Mouse (Mus musculus) forebrain, embryonic 14.5 days (tissue): ENCODE measurements around the gene Polr2m. TPM values are rescaled to one million over a fixed set of nuclear protein-coding genes. Genes with fewer than 3 reads are reported as not detected.
"Not testable (repeated sequence)": the region's sequence is repeated elsewhere in the genome, so short reads cannot be mapped to it uniquely, and the experiment has no call there.

ENCODE experiments used
- ATAC-seq: fragments of 200-750 bp; cut with Nextera tagmentation; 2 replicates; pipeline ENCODE4 v1.8.0; 2017; ENCODE audit warnings: mild to moderate bottlenecking, moderate library complexity
- DNase-seq: peaks from one replicate; pipeline ENCODE4 v3.0.0-alpha.2; 2015; ENCODE audit warnings: low spot score
- H3K27ac ChIP-seq: fragments of 300-500 bp; sonication (generic); 2 replicates; pipeline ENCODE4 v1.5.1; 2014; ENCODE audit warnings: low read depth, mild to moderate bottlenecking, control low read depth, low read length, moderate library complexity
- H3K27me3 ChIP-seq: fragments of 300-500 bp; sonication (generic); replicated peaks from 2 replicates; pipeline ENCODE4 v1.6.1; 2014; ENCODE audit warnings: low read length, control low read depth, mixed read lengths; ENCODE audit not compliant: control insufficient read depth, insufficient read depth
- H3K36me3 ChIP-seq: fragments of 300-500 bp; sonication (generic); 2 replicates; pipeline ENCODE4 v1.6.1; 2014; ENCODE audit warnings: low read length, control low read depth; ENCODE audit not compliant: control insufficient read depth, insufficient read depth
- H3K4me1 ChIP-seq: fragments of 300-500 bp; sonication (generic); 2 replicates; pipeline ENCODE4 v1.6.1; 2014; ENCODE audit warnings: antibody characterized with exemption, low read length, control low read depth; ENCODE audit not compliant: control insufficient read depth, insufficient read depth
- H3K4me2 ChIP-seq: fragments of 300-500 bp; sonication (generic); 2 replicates; pipeline ENCODE4 v1.6.1; 2014; ENCODE audit warnings: mild to moderate bottlenecking, control low read depth, low read length
- H3K4me3 ChIP-seq: fragments of 300-500 bp; sonication (generic); 2 replicates; pipeline ENCODE4 v1.5.1; 2014; ENCODE audit warnings: low read depth, low read length, control low read depth
- H3K9ac ChIP-seq: fragments of 300-500 bp; sonication (generic); 2 replicates; pipeline ENCODE4 v1.6.1; 2014; ENCODE audit warnings: mild to moderate bottlenecking, low read length, control low read depth, moderate library complexity
- H3K9me3 ChIP-seq: fragments of 300-500 bp; sonication (generic); replicated peaks from 2 replicates; pipeline ENCODE4 v1.6.1; 2016; ENCODE audit warnings: low read length, control low read depth, mixed read lengths; ENCODE audit not compliant: control insufficient read depth
- WGBS: fragments of 180-500 bp; shearing (Covaris S2); extraction: QIAGEN DNeasy Blood & Tissue Kit; methylation state at CpG from one replicate; pipeline ENCODE4 v1.1.7; 2014; 5-methylcytosine and 5-hydroxymethylcytosine counted together
- polyA plus RNA-seq: library from polyadenylated mRNA; unstranded; fragments of >200 nt; fragmentation: Nextera tagmentation; extraction: Ambion mirVana; gene quantifications from 2 replicates; pipeline ENCODE4 v1.2.1, GENCODE M21; 2014

Polr2m gene
- polyA plus RNA-seq, 1 experiment from 2014 or later: 289 TPM

DNA sequence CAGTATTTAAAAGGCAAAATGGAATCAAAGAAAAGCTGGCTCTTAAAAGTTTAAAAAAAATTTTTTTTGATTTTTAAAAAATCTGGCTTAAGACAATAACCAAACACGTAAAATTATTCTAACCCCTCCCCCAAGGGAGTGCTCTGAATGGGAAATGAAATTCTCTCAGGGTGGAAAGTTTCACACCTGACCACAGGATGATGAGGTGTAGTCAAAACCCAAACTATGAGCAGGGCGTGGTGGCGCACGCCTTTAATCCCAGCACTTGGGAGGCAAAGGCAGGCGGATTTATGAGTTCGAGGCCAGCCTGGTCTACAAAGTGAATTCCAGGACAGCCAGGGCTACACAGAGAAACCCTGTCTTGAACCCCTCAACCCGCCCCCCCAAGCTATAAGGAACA, 1.9 kb downstream of the Polr2m start:
- H3K27ac ChIP-seq, H3K27me3 ChIP-seq, H3K4me1 ChIP-seq, DNase-seq, ATAC-seq, H3K9ac ChIP-seq, H3K4me3 ChIP-seq, H3K9me3 ChIP-seq: not testable (repeated sequence)
- Histone ChIP-seq H3K36me3 (peaks cover 48% of the 10 kb centered on the region), H3K4me2 (peak overlapping the region; percentile 61)
- 90% methylated on average over 7 of the region's 7 CpGs for WGBS

DNA sequence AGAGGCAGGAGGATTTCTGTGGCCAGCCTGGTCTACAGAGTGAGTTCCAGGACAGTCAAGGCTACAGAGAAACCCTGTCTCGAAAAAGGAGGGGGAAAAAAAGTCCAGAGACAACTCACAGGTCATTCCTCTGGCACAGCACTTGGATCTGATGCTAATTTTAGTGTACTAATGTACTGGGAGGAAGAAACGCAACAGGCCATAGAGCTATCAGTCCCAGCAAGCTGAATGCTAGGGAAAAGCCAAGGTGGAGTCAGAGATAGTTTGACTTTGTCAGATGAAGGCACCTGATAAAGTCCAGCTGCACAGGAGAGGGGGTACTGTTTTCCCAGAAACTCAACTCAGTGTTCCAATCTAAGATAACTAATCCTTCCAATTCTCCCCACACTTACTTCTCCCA, 5.4 kb downstream of the Polr2m start:
- Histone ChIP-seq H3K27me3 (no peaks in the 10 kb centered on the region), H3K36me3 (peaks cover 79% of the 10 kb centered on the region), H3K4me1 (peaks cover 2% of the 10 kb centered on the region; the same call in 1 of the 2 replicates), H3K9me3 (no peaks in the 10 kb centered on the region), H3K9ac (no peak overlapping the region), H3K27ac (no peak overlapping the region), H3K4me3 (no peak overlapping the region), H3K4me2 (no peak overlapping the region)
- DNase-seq (no peak), ATAC-seq (no peak)
- 92% methylated on average over 2 of the region's 2 CpGs for WGBS

- H3K4me2 ChIP-seq: no peak overlapping the region
- ATAC-seq (no peak), DNase-seq (no peak)
- H3K9me3 ChIP-seq: no peaks in the 10 kb centered on the region
- WGBS: 97% methylated on average over 9 of the region's 9 CpGs
- peaks cover 2% of the 10 kb centered on the region; the same call in 1 of the 2 replicates for H3K4me1 ChIP-seq
- no peaks in the 10 kb centered on the region for H3K27me3 ChIP-seq
- H3K36me3 ChIP-seq: peaks cover 86% of the 10 kb centered on the region
- no peak overlapping the region for H3K4me3 ChIP-seq
- H3K27ac ChIP-seq: no peak overlapping the region
- H3K9ac ChIP-seq: no peak overlapping the region
Measured at GRCm38 (mm10) chr9:71479413-71479812, 6.3 kb downstream of the Polr2m start.

DNA sequence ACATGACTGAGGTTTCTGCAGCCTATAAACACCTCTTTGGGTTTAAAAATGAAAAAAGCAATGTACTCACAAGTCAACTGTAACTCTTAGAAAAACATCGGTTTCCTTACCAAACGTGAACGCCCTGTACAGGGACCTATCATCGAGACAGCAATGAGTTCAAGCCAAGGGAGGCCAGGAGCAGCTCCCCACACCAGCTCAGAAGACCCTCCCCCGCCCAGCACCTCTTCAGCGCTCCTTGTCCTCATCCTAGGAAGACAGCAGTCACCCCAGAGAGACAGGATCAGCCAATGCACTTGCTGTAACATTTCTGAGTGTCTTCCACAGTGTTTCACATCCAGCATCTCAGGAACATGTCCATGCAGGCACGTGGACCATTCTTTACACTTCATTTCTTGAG, 7.1 kb downstream of the Polr2m start:
- DNase-seq (no peak), ATAC-seq (no peak)
- Histone ChIP-seq H3K27ac (no peak overlapping the region), H3K4me1 (no peaks in the 10 kb centered on the region), H3K9me3 (no peaks in the 10 kb centered on the region), H3K4me3 (no peak overlapping the region), H3K9ac (no peak overlapping the region), H3K27me3 (no peaks in the 10 kb centered on the region), H3K36me3 (peaks cover 93% of the 10 kb centered on the region), H3K4me2 (no peak overlapping the region)
- WGBS: 98% methylated on average over 7 of the region's 7 CpGs

GRCm38 (mm10) chr9:71476601-71477000, 9.1 kb downstream of the Polr2m start:
- ATAC-seq (no peak), DNase-seq (no peak)
- Histone ChIP-seq H3K4me2 (no peak overlapping the region), H3K36me3 (peaks cover 76% of the 10 kb centered on the region), H3K9me3 (no peaks in the 10 kb centered on the region), H3K4me3 (no peak overlapping the region), H3K9ac (no peak overlapping the region), H3K27me3 (no peaks in the 10 kb centered on the region), H3K4me1 (no peaks in the 10 kb centered on the region), H3K27ac (no peak overlapping the region)
- WGBS: 95% methylated on average over 3 of the region's 3 CpGs

- H3K36me3 ChIP-seq: peaks cover 66% of the 10 kb centered on the region
- H3K4me1 ChIP-seq: no peaks in the 10 kb centered on the region
- ATAC-seq: no peak
- H3K27ac ChIP-seq: no peak overlapping the region
- H3K27me3 ChIP-seq: no peaks in the 10 kb centered on the region
- 94% methylated on average over 4 of the region's 4 CpGs for WGBS
- H3K9me3 ChIP-seq: no peaks in the 10 kb centered on the region
- H3K4me3 ChIP-seq: no peak overlapping the region
- no peak overlapping the region for H3K4me2 ChIP-seq
- no peak for DNase-seq
- no peak overlapping the region for H3K9ac ChIP-seq
Measured at GRCm38 (mm10) chr9:71475536-71475935, 10.2 kb downstream of the Polr2m start.

DNA sequence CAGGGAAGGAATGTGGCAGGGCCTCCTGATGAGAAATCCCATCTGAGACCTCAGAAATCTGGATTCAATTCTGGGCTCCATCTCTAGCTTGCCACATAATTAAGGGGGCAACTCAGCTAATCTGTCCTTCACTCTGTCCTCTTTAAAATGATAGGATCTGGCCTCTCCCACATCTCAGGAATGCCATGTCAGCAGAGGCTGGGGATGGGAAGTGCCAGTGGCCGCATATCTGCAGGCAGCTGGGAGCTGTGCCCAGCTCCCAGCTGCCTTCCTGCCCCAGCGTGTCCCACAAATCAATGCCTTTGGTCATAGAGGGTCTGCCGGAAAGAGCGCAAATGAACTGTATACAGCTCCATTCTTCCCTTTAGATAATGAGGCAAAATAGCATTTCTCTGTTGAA, 18.3 kb downstream of the Polr2m start:
- Histone ChIP-seq H3K4me1 (no peaks in the 10 kb centered on the region), H3K27me3 (no peaks in the 10 kb centered on the region), H3K9ac (no peak overlapping the region), H3K27ac (no peak overlapping the region), H3K4me3 (no peak overlapping the region), H3K36me3 (no peaks in the 10 kb centered on the region), H3K4me2 (no peak overlapping the region), H3K9me3 (no peaks in the 10 kb centered on the region)
- DNase-seq (no peak), ATAC-seq (no peak)
- WGBS: 84% methylated on average over 4 of the region's 4 CpGs

DNA sequence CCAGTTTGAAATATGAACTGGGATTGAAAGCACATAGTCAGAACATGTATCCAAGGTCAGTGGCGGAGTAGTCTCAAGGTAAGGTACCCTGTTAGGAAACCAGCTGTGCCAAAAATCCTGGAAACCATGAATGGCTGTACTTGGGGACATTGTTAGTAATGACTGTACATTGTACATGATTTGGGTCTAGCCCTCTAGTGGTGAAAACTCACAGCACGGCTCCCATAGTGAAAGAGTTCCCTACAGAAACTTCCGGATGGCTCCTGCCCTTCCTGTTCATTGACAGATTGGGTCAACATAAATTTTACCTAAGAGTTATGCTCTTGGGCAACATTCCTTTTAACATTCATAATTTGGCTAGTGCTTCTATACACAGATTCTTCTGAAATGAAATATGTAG, 19.6 kb downstream of the Polr2m start:
- Histone ChIP-seq H3K36me3 (no peaks in the 10 kb centered on the region), H3K27ac (no peak overlapping the region), H3K27me3 (no peaks in the 10 kb centered on the region), H3K4me2 (no peak overlapping the region), H3K9me3 (no peaks in the 10 kb centered on the region), H3K9ac (no peak overlapping the region), H3K4me3 (no peak overlapping the region), H3K4me1 (no peaks in the 10 kb centered on the region)
- ATAC-seq (no peak), DNase-seq (peak; percentile 46)
- WGBS: 80% methylated on average over 3 of the region's 3 CpGs

GRCm38 (mm10) chr9:71463072-71463667, 22.6 kb downstream of the Polr2m start:
- WGBS: 68% methylated on average over 13 of the region's 13 CpGs
- DNase-seq (no peak), ATAC-seq (no peak)
- no peaks in the 10 kb centered on the region for H3K4me1 ChIP-seq
- no peaks in the 10 kb centered on the region for H3K9me3 ChIP-seq
- H3K9ac ChIP-seq: no peak overlapping the region
- no peaks in the 10 kb centered on the region for H3K27me3 ChIP-seq
- no peaks in the 10 kb centered on the region for H3K36me3 ChIP-seq
- H3K4me3 ChIP-seq: no peak overlapping the region
- no peak overlapping the region for H3K4me2 ChIP-seq
- H3K27ac ChIP-seq: no peak overlapping the region
